In the genomic region with DNA sequence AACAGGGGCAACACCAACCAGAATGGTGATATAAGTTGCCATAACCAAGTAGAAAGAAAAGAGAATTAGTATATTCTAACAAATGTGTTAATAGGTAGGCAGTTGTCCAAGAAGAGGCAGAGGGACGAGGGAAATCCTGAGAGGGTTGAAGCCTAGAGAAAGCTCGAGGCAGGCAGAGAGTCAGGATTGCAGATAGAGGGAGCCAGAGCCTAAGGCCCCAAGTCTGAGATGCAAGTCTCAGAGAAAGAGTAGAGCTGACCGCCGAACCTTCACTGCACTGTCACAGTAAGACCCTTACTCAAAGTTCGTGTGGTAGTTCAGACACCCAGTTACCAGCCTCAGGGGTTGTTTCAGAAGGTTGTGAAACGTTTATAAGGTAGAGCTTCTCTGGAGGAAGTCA, we compare ENCODE assay signal across 13 mouse cellular contexts.
DNase-seq lines count a peak whose midpoint lies in the region; ATAC-seq and TF ChIP-seq lines count a peak whose summit lies in the region.
"Had no signal": no experiment of that assay in that cellular context is flagged by ENCODE, and none has a peak within 500 bp of the region (broad histone marks: within the 10 kb centered on the region; RNA-seq: fewer than 3 reads in every experiment).

No protein-coding gene starts in this region.

- no peak overlapping the region for H3K27ac ChIP-seq in forebrain, embryonic 16.5 days (ENCODE audit: low read length)
- H3K27ac ChIP-seq in forebrain, embryonic 13.5 days, result no peak overlapping the region
- H3K27ac ChIP-seq in kidney, postnatal 0 days, result no peak overlapping the region
- H3K27ac ChIP-seq: heart, embryonic 13.5 days; kidney, embryonic 15.5 days had no signal

- peak; percentile 1 for DNase-seq in kidney, postnatal 0 days (ENCODE audit: low spot score)
- no peak for DNase-seq in kidney, postnatal 14 days
- DNase-seq in A20 (ENCODE audit: low read depth, low spot score), result peak; percentile 4
- peak; percentile 12 for DNase-seq in embryo, embryonic 10.5 days (ENCODE audit: low spot score)
- DNase-seq in testis, postnatal 14 days (ENCODE audit: low spot score), result no peak
- DNase-seq in thymus, postnatal 4 days, result no peak
- DNase-seq: liver, postnatal 0 days; thymus, postnatal 36 days had no signal

- no peaks in the 10 kb centered on the region for H3K9me3 ChIP-seq in forebrain, embryonic 16.5 days (ENCODE audit: control insufficient read depth, low read length)
- no peaks in the 10 kb centered on the region for H3K9me3 ChIP-seq in forebrain, embryonic 13.5 days (replicated peaks)
- no peaks in the 10 kb centered on the region for H3K9me3 ChIP-seq in kidney, postnatal 0 days (replicated peaks; ENCODE audit: low read length)
- H3K9me3 ChIP-seq: heart, embryonic 13.5 days; kidney, embryonic 15.5 days had no signal

- no peaks in the 10 kb centered on the region for H3K27me3 ChIP-seq in forebrain, embryonic 16.5 days (replicated peaks; ENCODE audit: control insufficient read depth, insufficient read depth, low read length)
- H3K27me3 ChIP-seq in forebrain, embryonic 13.5 days, result no peaks in the 10 kb centered on the region
- no peaks in the 10 kb centered on the region for H3K27me3 ChIP-seq in kidney, postnatal 0 days (ENCODE audit: insufficient read depth, low read length)
- H3K27me3 ChIP-seq: heart, embryonic 13.5 days; kidney, embryonic 15.5 days had no signal

- H3K4me2 ChIP-seq in forebrain, embryonic 16.5 days (ENCODE audit: low read length), result no peak overlapping the region
- no peak overlapping the region for H3K4me2 ChIP-seq in forebrain, embryonic 13.5 days
- H3K4me2 ChIP-seq in kidney, postnatal 0 days (ENCODE audit: low read length), result no peak overlapping the region
- H3K4me2 ChIP-seq: heart, embryonic 13.5 days; kidney, embryonic 15.5 days had no signal

- H3K4me3 ChIP-seq in forebrain, embryonic 16.5 days (replicated peaks; ENCODE audit: low read length), result no peak overlapping the region
- H3K4me3 ChIP-seq in forebrain, embryonic 13.5 days, result no peak overlapping the region
- no peak overlapping the region for H3K4me3 ChIP-seq in kidney, postnatal 0 days (replicated peaks; ENCODE audit: low read depth, low read length)
- H3K4me3 ChIP-seq: heart, embryonic 13.5 days; kidney, embryonic 15.5 days; myocyte had no signal

- WGBS in forebrain, embryonic 16.5 days, result 49% methylated on average over 6 of the region's 6 CpGs
- WGBS in forebrain, embryonic 13.5 days, result 51% methylated on average over 6 of the region's 6 CpGs
- WGBS in kidney, postnatal 0 days, result 53% methylated on average over 6 of the region's 6 CpGs

- no peak overlapping the region for H3K9ac ChIP-seq in forebrain, embryonic 16.5 days (replicated peaks; ENCODE audit: low read depth, low read length)
- H3K9ac ChIP-seq in forebrain, embryonic 13.5 days, result no peak overlapping the region
- no peak overlapping the region for H3K9ac ChIP-seq in kidney, postnatal 0 days (ENCODE audit: low read depth, low read length)
- H3K9ac ChIP-seq: heart, embryonic 13.5 days; kidney, embryonic 15.5 days; liver, postnatal 0 days had no signal

- peaks cover 11% of the 10 kb centered on the region for H3K36me3 ChIP-seq in forebrain, embryonic 16.5 days (ENCODE audit: control insufficient read depth, insufficient read depth)
- H3K36me3 ChIP-seq in forebrain, embryonic 13.5 days (ENCODE audit: poor library complexity, severe bottlenecking), result 0 out of 2 replicates have a peak, but pooled peaks cover 4% of the 10 kb centered on the region
- no peaks in the 10 kb centered on the region for H3K36me3 ChIP-seq in kidney, postnatal 0 days (ENCODE audit: insufficient read depth, low read length)
- H3K36me3 ChIP-seq: heart, embryonic 13.5 days; kidney, embryonic 15.5 days had no signal

- H3K4me1 ChIP-seq in forebrain, embryonic 16.5 days (replicated peaks; ENCODE audit: control insufficient read depth, insufficient read depth, low read length), result peaks cover 12% of the 10 kb centered on the region; the same call in 1 of the 2 replicates
- H3K4me1 ChIP-seq in forebrain, embryonic 13.5 days, result no peaks in the 10 kb centered on the region
- H3K4me1 ChIP-seq in kidney, postnatal 0 days (replicated peaks; ENCODE audit: insufficient read depth, low read length), result no peaks in the 10 kb centered on the region
- H3K4me1 ChIP-seq: heart, embryonic 13.5 days; kidney, embryonic 15.5 days had no signal

- peak; percentile 36; the same call in 1 of the 2 replicates for ATAC-seq in forebrain, embryonic 16.5 days
- ATAC-seq in forebrain, embryonic 13.5 days, result no peak
- ATAC-seq in kidney, postnatal 0 days (replicated peaks; ENCODE audit: low FRiP score, low read depth), result no peak
- ATAC-seq: liver, postnatal 0 days had no signal

- peak; percentile 43; the same call in 1 of the 2 replicates for TF ChIP-seq CTCF in kidney, postnatal 0 days (IDR thresholded peaks at IDR 0.05; ENCODE audit: low read depth)

Comparison
In these comparisons a context has a peak if more than half of its experiments do, and no peak if none do; other contexts are left out.
1. DNase-seq: peak in kidney, postnatal 0 days (single experiment), A20 (single experiment) and embryo, embryonic 10.5 days (single experiment); none in kidney, postnatal 14 days (single experiment), testis, postnatal 14 days (single experiment) and thymus, postnatal 4 days (single experiment).